Mouse (Mus musculus) liver, embryonic 15.5 days (tissue): ENCODE measurements around the gene Itpk1. TPM values are rescaled to one million over a fixed set of nuclear protein-coding genes. Genes with fewer than 3 reads are reported as not detected.

Source experiments
- ATAC-seq: fragments of 200-750 bp; cut with Nextera tagmentation; 2 replicates; pipeline ENCODE4 v1.8.0; 2017; ENCODE audit warnings: moderate number of reproducible peaks, mild to moderate bottlenecking, moderate library complexity; ENCODE audit not compliant: insufficient read depth
- H3K27ac ChIP-seq: fragments of 300-500 bp; sonication (generic); replicated peaks from 2 replicates; pipeline ENCODE4 v1.5.1; 2015; ENCODE audit warnings: mild to moderate bottlenecking, inconsistent platforms
- H3K27me3 ChIP-seq: fragments of 300-500 bp; sonication (generic); 2 replicates; pipeline ENCODE4 v1.6.1; 2015; ENCODE audit warnings: mild to moderate bottlenecking, inconsistent platforms
- H3K36me3 ChIP-seq: fragments of 300-500 bp; sonication (generic); replicated peaks from 2 replicates; pipeline ENCODE4 v1.6.1; 2015; ENCODE audit warnings: moderate library complexity, mild to moderate bottlenecking, inconsistent platforms
- H3K4me1 ChIP-seq: fragments of 300-500 bp; sonication (generic); replicated peaks from 2 replicates; pipeline ENCODE4 v1.6.1; 2015; ENCODE audit warnings: inconsistent platforms
- H3K4me2 ChIP-seq: fragments of 300-500 bp; sonication (generic); 2 replicates; pipeline ENCODE4 v1.6.1; 2015; ENCODE audit warnings: moderate library complexity, mild to moderate bottlenecking, inconsistent platforms
- H3K4me3 ChIP-seq: fragments of 300-500 bp; sonication (generic); replicated peaks from 2 replicates; pipeline ENCODE4 v1.5.1; 2015; ENCODE audit warnings: mild to moderate bottlenecking, inconsistent platforms
- H3K9ac ChIP-seq: fragments of 300-500 bp; sonication (generic); 2 replicates; pipeline ENCODE4 v1.6.1; 2015; ENCODE audit warnings: moderate library complexity, mild to moderate bottlenecking, inconsistent platforms
- H3K9me3 ChIP-seq: fragments of 300-500 bp; sonication (generic); replicated peaks from 2 replicates; pipeline ENCODE4 v1.6.1; 2016; ENCODE audit warnings: inconsistent platforms
- WGBS: fragments of 180-500 bp; shearing (Covaris S2); methylation state at CpG from one replicate; pipeline ENCODE4 v1.1.7; 2015; ENCODE audit warnings: mixed read lengths; ENCODE audit not compliant: insufficient replicate concordance; 5-methylcytosine and 5-hydroxymethylcytosine counted together
- polyA plus RNA-seq: library from polyadenylated mRNA; unstranded; fragments of >200 nt; fragmentation: Nextera tagmentation; extraction: Ambion mirVana; gene quantifications from 2 replicates; pipeline ENCODE4 v1.2.1, GENCODE M21; 2015

Itpk1 gene
- polyA plus RNA-seq, 1 experiment from 2014 or later = 4.0 TPM

- no peaks in the 10 kb centered on the region for H3K36me3 ChIP-seq
- ATAC-seq = no peak
- H3K4me2 ChIP-seq = no peak overlapping the region
- no peak overlapping the region for H3K27ac ChIP-seq
- no peak overlapping the region for H3K4me3 ChIP-seq
- 68% methylated on average over 5 of the region's 5 CpGs for WGBS
- H3K9ac ChIP-seq = no peak overlapping the region
- H3K4me1 ChIP-seq = peaks cover 24% of the 10 kb centered on the region
- H3K27me3 ChIP-seq = no peaks in the 10 kb centered on the region
- H3K9me3 ChIP-seq = no peaks in the 10 kb centered on the region
Measured at GRCm38 (mm10) chr12:102686321-102686720, 18.4 kb downstream of the Itpk1 start.

DNA sequence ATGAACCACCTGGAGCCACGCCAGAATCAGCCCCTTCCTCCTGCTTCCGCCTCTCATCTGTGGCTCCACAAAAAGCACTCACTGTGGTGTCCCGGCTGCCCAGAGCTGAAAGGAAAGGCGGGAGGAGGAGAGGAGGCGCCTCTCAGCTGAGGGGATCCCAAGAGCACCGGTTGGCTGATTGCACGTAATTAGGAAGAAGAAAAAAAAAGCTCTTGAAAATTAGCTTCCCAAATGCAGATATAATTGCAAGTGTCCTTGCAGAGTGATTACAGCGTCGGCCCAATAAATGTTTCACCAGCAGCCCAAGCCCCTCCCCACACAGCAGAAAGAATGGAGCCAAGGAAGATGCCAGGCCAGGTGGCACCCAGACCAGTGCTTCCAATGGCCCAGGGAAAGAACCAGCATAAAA is 19.2 kb downstream of the Itpk1 start:
- no peak overlapping the region for H3K4me3 ChIP-seq

DNA sequence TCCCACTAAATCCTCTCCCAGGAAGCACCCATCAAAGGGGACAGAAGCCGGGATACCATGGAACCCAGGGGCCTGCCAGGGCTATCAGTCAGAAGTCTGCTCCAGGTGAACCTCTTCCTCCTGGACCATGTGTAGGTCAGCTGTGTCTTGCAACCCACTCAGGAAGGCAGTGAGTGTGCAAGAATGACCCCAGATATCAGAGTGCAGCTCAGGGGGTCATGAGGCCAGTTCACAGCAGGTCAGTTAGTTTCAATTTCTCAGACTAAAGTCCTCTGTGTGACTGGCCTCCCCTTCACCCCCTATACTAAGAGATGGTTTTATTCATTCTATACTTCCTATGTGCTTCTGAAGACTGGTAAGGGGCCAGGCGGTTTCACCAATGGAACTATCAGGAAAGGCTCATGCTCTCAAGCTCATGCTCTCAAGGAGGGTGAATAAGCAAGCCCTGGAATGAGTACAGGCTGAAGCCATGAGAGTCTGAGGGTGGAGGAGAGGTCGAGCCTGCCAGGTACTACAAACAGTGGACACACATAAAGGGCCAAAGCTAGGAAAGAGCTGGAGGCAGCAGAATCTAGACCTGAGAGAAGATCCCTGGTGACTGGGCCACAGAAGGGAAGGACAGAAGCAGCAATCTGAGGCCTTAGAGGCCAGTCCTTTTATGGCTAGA is 19.9 kb downstream of the Itpk1 start:
- H3K4me1 ChIP-seq = peaks cover 11% of the 10 kb centered on the region
- peak; percentile 31; the same call in 1 of the 2 replicates for ATAC-seq
- no peaks in the 10 kb centered on the region for H3K27me3 ChIP-seq
- no peaks in the 10 kb centered on the region for H3K36me3 ChIP-seq
- H3K4me2 ChIP-seq = no peak overlapping the region
- H3K9ac ChIP-seq = no peak overlapping the region
- no peaks in the 10 kb centered on the region for H3K9me3 ChIP-seq
- H3K4me3 ChIP-seq = no peak overlapping the region
- WGBS = 52% methylated on average over 3 of the region's 3 CpGs
- H3K27ac ChIP-seq = no peak overlapping the region

More for the DNA sequence above, 19.2 kb downstream of the Itpk1 start:
- no peaks in the 10 kb centered on the region for H3K27me3 ChIP-seq
- H3K9me3 ChIP-seq = no peaks in the 10 kb centered on the region
- no peak overlapping the region for H3K4me2 ChIP-seq
- H3K9ac ChIP-seq = no peak overlapping the region
- ATAC-seq = no peak
- H3K36me3 ChIP-seq = no peaks in the 10 kb centered on the region
- 60% methylated on average over 9 of the region's 9 CpGs for WGBS
- no peak overlapping the region for H3K27ac ChIP-seq
- H3K4me1 ChIP-seq = peaks cover 17% of the 10 kb centered on the region

- WGBS = 76% methylated on average over 5 of the region's 5 CpGs
- Histone ChIP-seq H3K4me1 (peaks cover 9% of the 10 kb centered on the region; the same call in 1 of the 2 replicates), H3K4me2 (no peak overlapping the region), H3K27ac (no peak overlapping the region), H3K27me3 (no peaks in the 10 kb centered on the region), H3K4me3 (no peak overlapping the region), H3K36me3 (no peaks in the 10 kb centered on the region), H3K9ac (no peak overlapping the region), H3K9me3 (no peaks in the 10 kb centered on the region)
- ATAC-seq = no peak
Measured at GRCm38 (mm10) chr12:102683979-102684378, 20.8 kb downstream of the Itpk1 start.

DNA sequence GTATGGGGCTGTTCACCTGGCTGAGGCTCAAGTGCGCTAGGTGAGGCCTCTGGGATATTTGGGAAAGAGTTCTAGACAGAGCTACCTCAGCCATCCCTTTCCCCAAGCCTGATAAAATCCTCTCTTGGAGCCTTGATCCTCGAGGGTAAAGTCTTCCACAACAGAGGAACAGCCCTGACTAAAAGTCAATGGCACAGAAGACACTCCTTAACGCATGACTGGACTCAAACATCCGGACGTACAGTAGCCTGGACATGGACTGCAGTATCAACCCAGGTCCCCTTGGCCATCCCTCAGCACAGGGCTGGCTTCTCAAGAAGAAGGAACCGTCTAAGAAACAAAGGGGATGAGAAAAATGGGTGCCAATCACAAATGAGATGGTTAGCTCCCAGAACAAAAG is 21.3 kb downstream of the Itpk1 start:
- no peaks in the 10 kb centered on the region for H3K27me3 ChIP-seq
- ATAC-seq = no peak
- WGBS = 69% methylated on average over 6 of the region's 6 CpGs
- H3K9me3 ChIP-seq = no peaks in the 10 kb centered on the region
- H3K4me2 ChIP-seq = no peak overlapping the region
- H3K27ac ChIP-seq = no peak overlapping the region
- no peak overlapping the region for H3K9ac ChIP-seq
- H3K4me1 ChIP-seq = peaks cover 9% of the 10 kb centered on the region; the same call in 1 of the 2 replicates
- no peak overlapping the region for H3K4me3 ChIP-seq
- no peaks in the 10 kb centered on the region for H3K36me3 ChIP-seq

GRCm38 (mm10) chr12:102682722-102683299 is 21.9 kb downstream of the Itpk1 start:
- Histone ChIP-seq H3K9ac (no peak overlapping the region), H3K27me3 (no peaks in the 10 kb centered on the region), H3K4me1 (peaks cover 9% of the 10 kb centered on the region; the same call in 1 of the 2 replicates), H3K36me3 (no peaks in the 10 kb centered on the region), H3K4me3 (no peak overlapping the region), H3K27ac (no peak overlapping the region), H3K4me2 (no peak overlapping the region), H3K9me3 (no peaks in the 10 kb centered on the region)
- ATAC-seq = no peak
- 59% methylated on average over 7 of the region's 7 CpGs for WGBS

- no peaks in the 10 kb centered on the region for H3K27me3 ChIP-seq
- WGBS = 64% methylated on average over 5 of the region's 5 CpGs
Measured at GRCm38 (mm10) chr12:102682085-102682484, 22.6 kb downstream of the Itpk1 start.

DNA sequence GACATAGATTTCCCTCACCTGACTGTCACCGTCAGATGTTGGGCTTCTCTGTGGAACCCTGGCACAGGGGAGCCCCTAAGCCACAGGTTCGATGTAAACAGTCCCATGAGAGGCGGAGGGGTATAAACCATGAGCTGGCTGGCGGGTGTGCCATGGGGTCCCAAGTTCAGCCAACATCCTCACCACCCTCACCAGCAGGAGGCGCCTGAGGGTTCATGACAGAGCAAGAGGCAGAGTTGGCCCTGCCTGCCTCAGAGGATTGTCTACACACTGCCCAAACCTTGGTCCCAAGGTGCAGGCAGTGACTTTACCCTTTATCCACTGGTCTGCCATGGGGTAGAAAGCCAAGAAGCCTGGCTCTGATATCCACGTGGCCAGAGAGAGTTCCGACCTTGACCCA is 23.1 kb downstream of the Itpk1 start:
- H3K4me1 ChIP-seq = peaks cover 9% of the 10 kb centered on the region; the same call in 1 of the 2 replicates
- no peak overlapping the region for H3K9ac ChIP-seq
- no peak for ATAC-seq
- no peaks in the 10 kb centered on the region for H3K9me3 ChIP-seq
- H3K36me3 ChIP-seq = no peaks in the 10 kb centered on the region
- no peak overlapping the region for H3K4me2 ChIP-seq
- H3K4me3 ChIP-seq = no peak overlapping the region
- WGBS = 61% methylated on average over 7 of the region's 7 CpGs
- H3K27me3 ChIP-seq = no peaks in the 10 kb centered on the region
- no peak overlapping the region for H3K27ac ChIP-seq

More at GRCm38 (mm10) chr12:102682085-102682484, 22.6 kb downstream of the Itpk1 start:
- no peak overlapping the region for H3K9ac ChIP-seq
- ATAC-seq = no peak
- no peak overlapping the region for H3K4me3 ChIP-seq
- H3K36me3 ChIP-seq = no peaks in the 10 kb centered on the region
- no peak overlapping the region for H3K4me2 ChIP-seq
- H3K9me3 ChIP-seq = no peaks in the 10 kb centered on the region
- H3K27ac ChIP-seq = no peak overlapping the region
- H3K4me1 ChIP-seq = peaks cover 9% of the 10 kb centered on the region; the same call in 1 of the 2 replicates

- Histone ChIP-seq H3K4me1 (no peaks in the 10 kb centered on the region), H3K9ac (no peak overlapping the region), H3K27me3 (no peaks in the 10 kb centered on the region), H3K27ac (no peak overlapping the region), H3K4me2 (no peak overlapping the region), H3K36me3 (no peaks in the 10 kb centered on the region), H3K9me3 (no peaks in the 10 kb centered on the region), H3K4me3 (no peak overlapping the region)
- ATAC-seq = no peak
- 51% methylated on average over 6 of the region's 6 CpGs for WGBS
Measured at GRCm38 (mm10) chr12:102678820-102679219, 25.9 kb downstream of the Itpk1 start.

DNA sequence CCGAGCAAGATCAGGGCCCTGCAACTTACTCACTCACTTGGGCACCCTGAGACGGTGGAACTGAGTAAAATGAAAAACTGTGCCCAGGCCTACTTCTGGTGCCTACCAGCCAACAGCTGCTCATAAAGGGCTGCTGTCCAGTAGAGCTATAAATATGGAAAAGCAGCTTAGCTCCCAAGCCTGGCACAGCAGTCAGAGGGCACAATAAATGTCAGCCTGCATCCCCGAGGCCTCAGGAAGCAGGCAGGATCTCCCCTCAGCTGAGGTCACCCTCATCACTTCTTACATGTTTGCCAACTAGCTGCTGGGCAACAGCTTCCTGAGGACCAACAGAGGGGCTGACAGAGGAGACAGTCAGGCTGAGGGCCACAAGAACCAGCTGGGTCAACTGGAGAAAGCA is 27.6 kb downstream of the Itpk1 start:
- Histone ChIP-seq H3K27ac (no peak overlapping the region), H3K27me3 (no peaks in the 10 kb centered on the region), H3K4me3 (no peak overlapping the region), H3K4me2 (no peak overlapping the region), H3K9me3 (no peaks in the 10 kb centered on the region), H3K4me1 (no peaks in the 10 kb centered on the region; the same call in 1 of the 2 replicates), H3K9ac (no peak overlapping the region), H3K36me3 (no peaks in the 10 kb centered on the region)
- ATAC-seq = no peak
- 69% methylated on average over 3 of the region's 3 CpGs for WGBS

- no peak overlapping the region for H3K9ac ChIP-seq
- H3K4me3 ChIP-seq = no peak overlapping the region
- H3K36me3 ChIP-seq = no peaks in the 10 kb centered on the region
- 74% methylated on average over 10 of the region's 10 CpGs for whole genome bisulfite sequencing
- H3K27me3 ChIP-seq = no peaks in the 10 kb centered on the region
- H3K4me1 ChIP-seq = no peaks in the 10 kb centered on the region; the same call in 1 of the 2 replicates
- no peak overlapping the region for H3K4me2 ChIP-seq
- no peaks in the 10 kb centered on the region for H3K9me3 ChIP-seq
- ATAC-seq = no peak
- no peak overlapping the region for H3K27ac ChIP-seq
Measured at GRCm38 (mm10) chr12:102674556-102674955, 30.2 kb downstream of the Itpk1 start.
